Mouse (Mus musculus): ENCODE data around the gene Ctsf. TPM values are rescaled to one million over a fixed set of nuclear protein-coding genes. Genes with fewer than 3 reads are reported as not detected.
A peak's percentile ranks its signal among the peaks of the same experiment; 100 is the strongest.

The Ctsf gene
- polyA plus RNA-seq, 1 experiment = 48.7 TPM

DNA sequence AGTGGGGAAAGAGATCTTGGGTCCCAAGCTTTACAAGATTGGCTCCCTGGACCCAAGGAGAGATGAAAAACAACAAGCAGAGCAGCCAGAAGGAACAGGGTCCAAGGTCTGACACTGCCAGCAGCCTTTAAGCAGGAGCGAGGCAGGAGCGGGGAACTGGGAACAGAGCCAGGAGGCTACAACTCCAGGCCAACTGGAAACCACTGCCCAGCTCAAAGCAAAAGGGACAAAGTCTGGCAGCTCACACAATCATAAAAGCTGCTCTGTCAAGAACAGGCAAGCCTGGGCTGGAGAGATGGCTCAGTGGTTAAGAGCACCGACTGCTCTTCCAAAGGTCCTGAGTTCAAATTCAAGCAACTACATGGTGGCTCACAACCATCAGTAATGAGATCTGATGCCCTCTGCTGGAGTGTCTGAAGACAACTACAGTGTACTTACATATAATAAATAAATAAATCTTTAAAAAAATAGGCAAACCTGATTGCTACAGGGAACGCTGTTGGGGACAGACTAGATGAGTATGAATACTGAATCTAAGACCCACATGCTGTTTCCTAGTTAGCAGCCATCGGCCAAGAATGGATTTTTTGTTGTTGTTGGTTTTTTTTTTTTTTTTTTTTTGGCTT lies 34.1 kb upstream of the Ctsf start:
- 45% methylated on average over 5 of the region's 5 CpGs for WGBS
- TF ChIP-seq CTCF (IDR thresholded peaks at IDR 0.05; ENCODE audit: insufficient read depth, low read length) (no peak), POLR2A (IDR thresholded peaks at IDR 0.05; ENCODE audit: borderline replicate concordance, extremely low read depth, low read depth, low read length) (no peak)
- H3K4me1 ChIP-seq (ENCODE audit: control insufficient read depth, insufficient read depth, low read length) = no peaks in the 10 kb centered on the region

DNA sequence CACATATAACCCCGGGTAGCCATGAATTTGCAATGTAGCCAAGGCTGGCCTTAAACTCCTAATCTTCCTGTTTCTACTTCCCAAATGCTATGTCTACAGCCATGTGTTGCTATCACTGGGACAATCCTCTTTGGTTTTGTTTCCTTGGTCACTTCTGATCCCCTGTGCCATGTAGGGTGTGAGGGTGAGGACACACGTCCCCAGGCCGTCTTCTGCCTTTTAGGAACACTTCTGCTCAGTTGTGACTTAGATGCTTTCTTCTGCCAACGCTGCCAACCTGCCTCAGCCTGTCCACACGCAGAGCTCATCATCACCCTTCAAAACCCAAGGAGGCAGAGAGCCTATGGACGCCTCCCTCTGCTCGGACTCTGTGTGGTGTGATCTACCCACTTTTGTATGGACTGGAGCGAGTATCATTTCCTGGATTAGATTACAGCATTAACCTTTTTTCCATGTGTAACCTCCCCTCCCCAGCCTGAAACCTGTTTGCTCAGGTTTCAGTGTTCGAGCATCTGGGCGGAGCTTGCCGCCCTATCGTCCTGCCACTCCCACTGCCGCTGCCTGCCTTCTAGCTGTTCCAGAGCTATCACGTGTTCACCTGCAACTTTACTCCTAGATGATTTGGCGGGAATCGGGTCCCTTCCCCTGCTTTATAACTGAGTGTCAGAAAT lies 26.4 kb upstream of the Ctsf start:
- WGBS = 61% methylated on average over 16 of the region's 16 CpGs
- TF ChIP-seq CTCF (IDR thresholded peaks at IDR 0.05; ENCODE audit: insufficient read depth, low read length) (no peak), POLR2A (IDR thresholded peaks at IDR 0.05; ENCODE audit: borderline replicate concordance, extremely low read depth, low read depth, low read length) (no peak)
- H3K4me1 ChIP-seq (ENCODE audit: control insufficient read depth, insufficient read depth, low read length) = no peaks in the 10 kb centered on the region
- DNase-seq = peak; percentile 23
- no peak overlapping the region for H3K4me3 ChIP-seq (replicated peaks; ENCODE audit: extremely low read depth, low read depth, low read length)

More for the DNA sequence above, 34.1 kb upstream of the Ctsf start:
- H3K4me3 ChIP-seq (replicated peaks; ENCODE audit: extremely low read depth, low read depth, low read length) = no peak overlapping the region
- DNase-seq = no peak

DNA sequence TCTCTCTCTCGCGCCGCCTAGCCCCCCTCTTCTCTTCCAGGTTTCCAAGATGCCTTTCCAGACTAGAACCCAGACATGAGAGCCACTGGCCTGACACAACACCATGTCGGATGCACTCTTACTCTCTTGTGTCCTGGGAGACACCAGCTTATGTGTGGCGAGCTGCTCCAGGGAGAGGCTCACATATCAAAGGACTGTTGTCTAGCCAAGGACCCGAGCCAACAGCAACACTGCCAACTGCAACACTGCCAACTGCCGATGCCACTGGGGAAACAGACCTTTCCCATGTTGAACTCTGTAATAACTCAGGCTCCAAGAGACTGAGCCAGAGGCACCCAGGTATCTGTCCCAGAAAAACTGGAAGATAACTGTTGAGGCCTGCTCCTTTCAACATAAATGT lies 25.8 kb upstream of the Ctsf start:
- DNase-seq = no peak
- H3K4me1 ChIP-seq (ENCODE audit: control insufficient read depth, insufficient read depth, low read length) = no peaks in the 10 kb centered on the region
- H3K4me3 ChIP-seq (replicated peaks; ENCODE audit: extremely low read depth, low read depth, low read length) = no peak overlapping the region
- 58% methylated on average over 7 of the region's 7 CpGs for WGBS
- TF ChIP-seq CTCF (IDR thresholded peaks at IDR 0.05; ENCODE audit: insufficient read depth, low read length) (no peak), POLR2A (IDR thresholded peaks at IDR 0.05; ENCODE audit: borderline replicate concordance, extremely low read depth, low read depth, low read length) (no peak)

DNA sequence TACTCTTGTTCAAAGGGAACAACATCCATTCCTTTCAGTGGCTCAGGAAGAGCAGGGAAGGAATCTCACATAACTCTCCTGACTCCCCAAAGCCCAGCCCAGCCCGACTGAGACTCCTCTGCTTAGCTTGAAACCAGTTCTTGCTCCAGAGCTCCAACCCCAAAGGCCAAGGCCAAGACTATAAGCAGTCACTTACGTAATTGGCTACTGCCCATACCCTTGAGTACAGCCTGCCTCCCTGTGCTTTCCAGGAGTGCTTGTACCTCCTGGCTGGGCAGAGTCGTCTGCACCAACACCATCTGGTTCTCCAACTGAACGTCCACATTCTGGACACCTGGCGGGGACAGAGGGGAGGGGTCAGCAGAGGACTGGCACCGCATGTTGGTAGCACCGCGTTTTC lies 21.0 kb upstream of the Ctsf start:
- H3K4me1 ChIP-seq (ENCODE audit: control insufficient read depth, insufficient read depth, low read length) = no peaks in the 10 kb centered on the region
- no peak for DNase-seq
- TF ChIP-seq POLR2A (IDR thresholded peaks at IDR 0.05; ENCODE audit: borderline replicate concordance, extremely low read depth, low read depth, low read length) (no peak), CTCF (IDR thresholded peaks at IDR 0.05; ENCODE audit: insufficient read depth, low read length) (no peak)
- H3K4me3 ChIP-seq (replicated peaks; ENCODE audit: extremely low read depth, low read depth, low read length) = no peak overlapping the region
- WGBS = 84% methylated on average over 8 of the region's 8 CpGs

DNA sequence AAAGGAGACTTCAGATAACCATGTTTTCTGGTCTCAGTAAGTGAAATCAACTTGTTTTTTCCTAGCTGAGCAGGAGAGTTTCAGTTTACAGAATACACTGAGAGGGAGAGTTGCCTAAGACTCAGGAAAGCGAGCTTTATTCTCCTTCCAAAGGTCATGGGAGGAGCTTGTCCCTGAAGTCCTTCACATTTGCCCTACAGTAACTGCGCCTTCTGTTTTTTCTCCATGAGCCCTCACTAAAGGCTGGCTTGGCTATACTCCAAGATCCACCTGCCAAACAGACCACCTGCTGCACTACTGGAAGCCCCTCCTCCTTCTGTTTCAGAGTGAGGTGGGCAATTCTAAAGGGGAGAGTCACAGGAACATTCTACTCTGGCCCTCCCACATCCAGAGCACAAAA lies 18.8 kb upstream of the Ctsf start:
- Histone ChIP-seq H3K4me3 (replicated peaks; ENCODE audit: extremely low read depth, low read depth, low read length) (no peak overlapping the region), H3K4me1 (ENCODE audit: control insufficient read depth, insufficient read depth, low read length) (no peaks in the 10 kb centered on the region)
- DNase-seq = no peak
- 56% methylated on average over 2 of the region's 2 CpGs for WGBS
- TF ChIP-seq CTCF (IDR thresholded peaks at IDR 0.05; ENCODE audit: insufficient read depth, low read length) = no peak
- no peak for TF ChIP-seq POLR2A (IDR thresholded peaks at IDR 0.05; ENCODE audit: borderline replicate concordance, extremely low read depth, low read depth, low read length)

GRCm38 (mm10) chr19:4837049-4837448 lies 17.9 kb upstream of the Ctsf start:
- H3K4me1 ChIP-seq (ENCODE audit: control insufficient read depth, insufficient read depth, low read length) = no peaks in the 10 kb centered on the region
- DNase-seq = no peak
- H3K4me3 ChIP-seq (replicated peaks; ENCODE audit: extremely low read depth, low read depth, low read length) = no peak overlapping the region
- WGBS = 92% methylated on average over 6 of the region's 6 CpGs
- TF ChIP-seq POLR2A (IDR thresholded peaks at IDR 0.05; ENCODE audit: borderline replicate concordance, extremely low read depth, low read depth, low read length) (no peak), CTCF (IDR thresholded peaks at IDR 0.05; ENCODE audit: insufficient read depth, low read length) (no peak)

- Histone ChIP-seq H3K4me1 (ENCODE audit: control insufficient read depth, insufficient read depth, low read length) (no peaks in the 10 kb centered on the region), H3K4me3 (replicated peaks; ENCODE audit: extremely low read depth, low read depth, low read length) (peak overlapping the region; percentile 79)
- 17% methylated on average over 10 of the region's 10 CpGs for WGBS
- TF ChIP-seq POLR2A (IDR thresholded peaks at IDR 0.05; ENCODE audit: borderline replicate concordance, extremely low read depth, low read depth, low read length) (no peak), CTCF (IDR thresholded peaks at IDR 0.05; ENCODE audit: insufficient read depth, low read length) (no peak)
- peak; percentile 12 for DNase-seq
Observed at GRCm38 (mm10) chr19:4838526-4839140, 16.3 kb upstream of the Ctsf start.

DNA sequence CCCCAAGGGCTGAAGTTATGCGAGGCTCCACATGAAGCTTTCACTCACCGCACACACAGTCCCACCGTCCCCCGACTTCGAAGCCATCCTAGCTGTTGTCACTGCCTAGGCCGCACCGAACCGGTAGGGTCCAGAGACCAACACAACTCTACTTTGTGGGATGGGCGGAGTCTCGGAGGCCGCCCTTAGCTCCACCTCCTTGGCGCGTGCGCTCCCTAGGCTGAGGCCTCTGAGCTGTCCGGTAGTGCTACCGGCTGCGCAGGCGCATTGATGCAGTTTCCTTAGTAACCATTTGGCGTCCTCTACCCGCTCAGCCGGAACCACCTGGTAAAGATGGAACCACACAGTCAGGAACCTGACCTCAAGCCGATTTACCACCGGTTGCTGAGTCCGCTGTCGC lies 15.8 kb upstream of the Ctsf start, which contains the start of the genes Ccs and Ccdc87:
TSS of gene Ccs (minus strand) at position 184 of the 400 bp plus-strand sequence.
TSS of gene Ccdc87 (plus strand) at position 218 of the 400 bp plus-strand sequence.
- TF ChIP-seq POLR2A (IDR thresholded peaks at IDR 0.05; ENCODE audit: borderline replicate concordance, extremely low read depth, low read depth, low read length) (peak; percentile 91; the same call in 1 of the 2 replicates), CTCF (IDR thresholded peaks at IDR 0.05; ENCODE audit: insufficient read depth, low read length) (no peak)
- peak within 1 kb of the TSS; percentile 79 for H3K4me3 ChIP-seq (replicated peaks; ENCODE audit: extremely low read depth, low read depth, low read length)
- peak; percentile 94 for DNase-seq
- WGBS = under 1% methylated on average over 25 of the region's 25 CpGs
- no peaks in the 10 kb centered on the region for H3K4me1 ChIP-seq (ENCODE audit: control insufficient read depth, insufficient read depth, low read length)

DNA sequence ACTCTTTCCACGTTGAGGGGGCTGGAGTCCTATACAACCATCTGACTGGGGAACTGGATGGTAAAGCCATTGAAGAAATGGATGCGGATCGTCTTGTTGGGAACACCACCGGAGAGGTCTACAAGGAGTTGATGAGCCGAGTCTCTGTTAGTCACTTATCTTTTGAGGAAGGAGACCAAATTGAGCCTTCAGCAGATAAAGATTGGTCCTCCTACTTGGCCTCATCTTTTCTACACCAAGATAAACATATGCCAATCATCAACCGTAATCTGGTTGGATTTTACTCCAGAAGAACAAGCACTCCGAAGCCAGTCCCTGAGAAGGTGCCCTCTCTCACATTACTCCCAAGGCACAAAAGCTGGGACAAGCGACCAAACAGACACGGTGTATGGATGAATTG lies 14.1 kb upstream of the Ctsf start:
- DNase-seq = no peak
- no peak overlapping the region for H3K4me3 ChIP-seq (replicated peaks; ENCODE audit: extremely low read depth, low read depth, low read length)
- 77% methylated on average over 9 of the region's 9 CpGs for WGBS
- H3K4me1 ChIP-seq (ENCODE audit: control insufficient read depth, insufficient read depth, low read length) = no peaks in the 10 kb centered on the region
- TF ChIP-seq CTCF (IDR thresholded peaks at IDR 0.05; ENCODE audit: insufficient read depth, low read length) = no peak
- TF ChIP-seq POLR2A (IDR thresholded peaks at IDR 0.05; ENCODE audit: borderline replicate concordance, extremely low read depth, low read depth, low read length) = no peak
